Mouse (Mus musculus): ENCODE measurements at regions not wholly inside any gene's neighbourhood (a gene's known extent, or its start where the extent isn't known, plus 50 kb on each side); places are given as distances from the start of the nearest gene placed in this dataset.
A peak's percentile ranks its signal among the peaks of the same experiment; 100 is the strongest.

GRCm38 (mm10) chr3:41422615-41423579 is 132.6 kb upstream of the Jade1 start:
- DNase-seq (ENCODE audit: low read depth, low spot score): no peak

GRCm38 (mm10) chr3:41413771-41414170 is 141.8 kb upstream of the Jade1 start:
- no peak for DNase-seq (ENCODE audit: low read depth, low spot score)

- DNase-seq (ENCODE audit: low read depth, low spot score): peak; percentile 55
Observed at GRCm38 (mm10) chr3:41412698-41413097, 142.8 kb upstream of the Jade1 start.

GRCm38 (mm10) chr3:41408821-41409737 is 146.5 kb upstream of the Jade1 start:
- DNase-seq (ENCODE audit: low read depth, low spot score): peak; percentile 43

- no peak for DNase-seq (ENCODE audit: low read depth, low spot score)
Observed at GRCm38 (mm10) chr3:41408423-41408820, 147.1 kb upstream of the Jade1 start.

- no peak for DNase-seq (ENCODE audit: low read depth, low spot score)
Observed at GRCm38 (mm10) chr3:41407988-41408387, 147.5 kb upstream of the Jade1 start.

- DNase-seq (ENCODE audit: low read depth, low spot score): no peak
Observed at GRCm38 (mm10) chr3:41407520-41407919, 148.0 kb upstream of the Jade1 start.

- no peak for DNase-seq (ENCODE audit: low read depth, low spot score)
Observed at GRCm38 (mm10) chr3:41401881-41402280, 153.7 kb upstream of the Jade1 start.

GRCm38 (mm10) chr3:41389868-41390267 is 165.7 kb upstream of the Jade1 start:
- DNase-seq (ENCODE audit: low read depth, low spot score): peak; percentile 44

- no peak for DNase-seq (ENCODE audit: low read depth, low spot score)
Observed at GRCm38 (mm10) chr3:41387469-41388212, 167.9 kb upstream of the Jade1 start.

- DNase-seq (ENCODE audit: low read depth, low spot score): no peak
Observed at GRCm38 (mm10) chr3:41386299-41386698, 169.2 kb upstream of the Jade1 start.

GRCm38 (mm10) chr3:41384410-41384809 is 171.1 kb upstream of the Jade1 start:
- peak; percentile 32 for DNase-seq (ENCODE audit: low read depth, low spot score)

GRCm38 (mm10) chr3:41378576-41378975 is 177.0 kb upstream of the Jade1 start:
- DNase-seq (ENCODE audit: low read depth, low spot score): no peak

GRCm38 (mm10) chr3:41377826-41378406 is 177.6 kb upstream of the Jade1 start:
- peak; percentile 63 for DNase-seq (ENCODE audit: low read depth, low spot score)

GRCm38 (mm10) chr3:41376848-41377582 is 178.5 kb upstream of the Jade1 start:
- peak; percentile 84 for DNase-seq (ENCODE audit: low read depth, low spot score)

- peak; percentile 87 for DNase-seq (ENCODE audit: low read depth, low spot score)
Observed at GRCm38 (mm10) chr3:41375230-41375930, 180.2 kb upstream of the Jade1 start.

- DNase-seq (ENCODE audit: low read depth, low spot score): no peak
Observed at GRCm38 (mm10) chr3:41373198-41373597, 182.3 kb upstream of the Jade1 start.

- no peak for DNase-seq (ENCODE audit: low read depth, low spot score)
Observed at GRCm38 (mm10) chr3:41368351-41369101, 187.0 kb upstream of the Jade1 start.

- DNase-seq (ENCODE audit: low read depth, low spot score): no peak
Observed at GRCm38 (mm10) chr3:41366764-41367163, 188.8 kb upstream of the Jade1 start.

Measured in 3T3-L1 (cell line).